Mouse (Mus musculus): ENCODE results near the gene Igsf23. TPM values are rescaled to one million over a fixed set of nuclear protein-coding genes. Genes with fewer than 3 reads are reported as not detected.
"Not testable (repeated sequence)": the region's sequence is repeated elsewhere in the genome, so short reads cannot be mapped to it uniquely, and the experiment has no call there.

Gene Igsf23
- 0.18 and 0.45 TPM in 2 replicates for polyA plus RNA-seq (2015; fragmentation: Nextera tagmentation; extraction: Ambion mirVana)

DNA sequence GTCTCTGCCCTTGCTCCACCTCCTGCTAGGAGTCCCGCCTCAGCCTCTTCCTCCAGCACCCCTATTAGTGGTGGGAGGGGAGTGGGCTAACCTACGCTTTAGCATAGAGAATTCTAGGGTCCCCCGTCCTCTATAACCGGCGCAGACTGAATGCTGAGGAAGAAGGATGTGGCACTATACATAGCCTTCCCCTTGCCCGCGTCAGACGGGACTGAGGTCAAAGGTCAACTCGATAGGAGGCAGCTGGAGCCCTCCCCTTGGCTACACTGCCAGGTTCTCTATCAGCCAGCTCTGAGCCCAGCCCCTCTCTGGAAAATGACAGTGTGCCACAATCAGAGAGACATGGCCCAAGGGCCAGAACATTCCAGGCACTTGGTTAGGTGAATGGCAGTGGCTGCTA, at the start of gene Igsf23:
TSS of gene Igsf23 (minus strand) at position 168 of the 400 bp plus-strand sequence.
- Histone ChIP-seq H3K27me3 (no peaks in the 10 kb centered on the region), H3K9me3 (replicated peaks) (no peaks in the 10 kb centered on the region), H3K4me2 (no peak within 1 kb of the TSS), H3K36me3 (no peaks in the 10 kb centered on the region), H3K4me3 (replicated peaks) (no peak within 1 kb of the TSS), H3K9ac (no peak within 1 kb of the TSS), H3K27ac (no peak within 1 kb of the TSS), H3K4me1 (0 out of 2 replicates have a peak, but pooled peaks cover 12% of the 10 kb centered on the region)
- WGBS = 55% methylated on average over 9 of the region's 9 CpGs
- peak; percentile 24; the same call in 1 of the 2 replicates for ATAC-seq (replicated peaks; ENCODE audit: low FRiP score)

DNA sequence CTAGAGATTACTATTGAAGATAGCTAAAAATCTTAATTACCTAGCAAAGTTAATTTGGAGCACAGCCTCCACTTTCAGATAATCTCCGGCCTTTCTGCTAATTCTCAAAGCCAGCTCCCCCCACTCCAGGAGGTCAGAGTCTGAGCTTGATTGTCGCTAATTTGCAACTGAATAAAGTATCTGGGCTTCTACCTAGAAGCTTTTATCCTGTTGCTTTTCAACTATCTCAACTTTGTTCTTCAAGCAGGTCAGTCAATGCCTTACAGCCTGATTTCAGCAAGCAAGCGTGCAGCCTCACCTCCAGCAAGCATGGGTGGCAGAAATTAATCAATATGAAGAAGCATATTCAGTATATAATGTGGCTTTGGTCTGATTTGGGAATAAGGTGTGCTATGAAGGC, 46.2 kb upstream of the Igsf23 start:
- WGBS = 69% methylated on average over 3 of the region's 3 CpGs
- not testable (repeated sequence) for H3K9me3 ChIP-seq (replicated peaks); H3K4me2 ChIP-seq; H3K36me3 ChIP-seq; H3K27me3 ChIP-seq; ATAC-seq (replicated peaks; ENCODE audit: low FRiP score); H3K27ac ChIP-seq; H3K9ac ChIP-seq; H3K4me1 ChIP-seq; H3K4me3 ChIP-seq (replicated peaks)

DNA sequence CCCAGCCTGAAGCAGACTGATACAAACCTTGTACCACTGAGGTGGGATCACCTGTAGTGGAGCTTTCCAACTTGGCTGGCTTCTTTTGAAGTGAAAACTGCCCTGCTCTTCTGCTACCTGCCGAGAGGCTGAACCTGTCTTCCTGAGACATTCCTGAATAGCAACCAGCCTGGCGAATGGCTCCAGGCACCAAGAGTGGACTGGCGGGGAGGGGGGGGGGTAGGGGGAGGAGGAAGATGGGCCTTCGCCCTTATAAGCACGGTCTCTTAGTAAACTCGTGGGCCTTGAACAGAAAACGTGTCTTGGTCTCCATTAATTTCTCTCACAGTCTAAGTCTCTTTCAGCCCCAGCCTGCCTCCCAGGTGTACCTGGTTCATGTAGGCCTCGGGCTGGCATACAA, 40.6 kb upstream of the Igsf23 start, which contains the start of gene Nlrp9b:
TSS of gene Nlrp9b (plus strand) at position 301 of the 400 bp plus-strand sequence.
- H3K4me3 ChIP-seq (replicated peaks); H3K9me3 ChIP-seq (replicated peaks); ATAC-seq (replicated peaks; ENCODE audit: low FRiP score); H3K4me1 ChIP-seq; H3K27ac ChIP-seq; H3K9ac ChIP-seq; H3K4me2 ChIP-seq; H3K27me3 ChIP-seq; H3K36me3 ChIP-seq: not testable (repeated sequence)
- WGBS = 68% methylated on average over 8 of the region's 8 CpGs

DNA sequence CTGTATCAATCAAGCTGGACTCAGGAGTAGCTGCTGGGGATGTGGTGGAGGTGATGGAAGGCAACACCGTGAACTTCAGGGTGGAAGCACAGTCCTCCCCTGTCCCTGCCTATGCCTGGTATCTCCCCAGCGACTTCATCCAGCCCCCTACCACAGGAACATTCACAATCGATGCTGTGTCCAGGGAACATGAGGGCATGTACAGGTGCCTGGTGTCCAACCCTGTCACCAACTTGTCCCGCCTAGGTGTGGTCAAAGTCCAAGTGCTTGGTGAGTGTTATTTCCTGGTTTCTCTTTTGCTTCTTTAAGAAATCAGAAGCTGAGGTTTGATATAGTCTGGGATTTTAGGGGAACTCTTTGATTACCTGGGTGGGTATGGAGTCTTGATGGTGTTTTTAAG, 21.0 kb upstream of the Igsf23 start:
- ATAC-seq (replicated peaks; ENCODE audit: low FRiP score) = no peak
- Histone ChIP-seq H3K9me3 (replicated peaks) (0 out of 2 replicates have a peak, but pooled peaks cover 5% of the 10 kb centered on the region), H3K36me3 (no peaks in the 10 kb centered on the region), H3K4me1 (no peaks in the 10 kb centered on the region), H3K27ac (no peak overlapping the region), H3K4me2 (no peak overlapping the region), H3K27me3 (no peaks in the 10 kb centered on the region), H3K9ac (no peak overlapping the region), H3K4me3 (replicated peaks) (no peak overlapping the region)
- 91% methylated on average over 4 of the region's 4 CpGs for WGBS

DNA sequence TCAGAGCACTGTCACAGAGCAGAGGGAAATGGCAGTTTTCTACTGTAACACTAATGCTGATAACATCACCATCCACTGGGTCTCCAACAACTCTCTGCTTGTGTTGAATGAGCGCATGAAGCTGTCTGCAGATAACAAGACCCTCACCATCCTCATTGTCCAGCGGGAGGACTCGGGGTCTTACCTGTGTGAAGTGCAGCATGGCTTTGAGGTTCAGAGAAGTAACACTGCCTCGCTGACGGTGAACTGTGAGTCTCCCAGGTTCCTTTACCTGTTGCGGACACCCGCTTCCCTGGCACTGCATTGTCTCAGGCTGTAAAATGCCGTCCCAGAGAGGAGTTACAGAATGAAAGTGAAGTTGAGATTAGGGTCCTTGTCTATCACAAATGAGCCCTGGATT, 19.6 kb upstream of the Igsf23 start:
- ATAC-seq (replicated peaks; ENCODE audit: low FRiP score) = no peak
- WGBS = 97% methylated on average over 8 of the region's 8 CpGs
- 0 out of 2 replicates have a peak, but pooled peaks cover 5% of the 10 kb centered on the region for H3K9me3 ChIP-seq (replicated peaks)

DNA sequence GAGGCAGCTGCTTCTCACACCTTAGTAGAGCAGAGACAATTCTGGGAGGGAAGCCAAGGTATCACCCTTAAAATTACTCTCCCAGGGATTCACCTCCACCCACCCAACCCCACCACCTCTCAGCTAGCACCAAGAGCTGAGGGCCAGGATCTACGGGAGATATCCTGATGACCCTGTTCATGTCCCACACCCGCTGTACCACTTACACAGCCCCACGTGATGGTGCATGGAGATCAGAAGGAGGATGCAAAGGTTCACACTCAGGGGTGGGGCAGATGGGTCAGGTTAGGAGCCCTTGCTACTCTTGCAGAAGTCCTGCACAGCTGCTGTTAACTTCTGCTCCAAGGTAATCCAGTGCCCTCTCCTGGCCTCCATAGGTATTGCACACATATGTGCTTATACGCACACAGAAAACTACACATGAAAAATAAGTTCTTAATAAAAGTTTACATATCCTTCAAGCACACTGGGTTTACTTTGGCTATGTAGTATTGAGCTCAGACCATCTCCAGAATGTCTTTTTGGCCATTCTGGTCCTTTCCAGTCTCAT, 19.1 kb upstream of the Igsf23 start:
- Histone ChIP-seq H3K9me3 (replicated peaks) (0 out of 2 replicates have a peak, but pooled peaks cover 5% of the 10 kb centered on the region), H3K4me2 (no peak overlapping the region), H3K4me3 (replicated peaks) (no peak overlapping the region), H3K27ac (no peak overlapping the region), H3K4me1 (no peaks in the 10 kb centered on the region), H3K27me3 (no peaks in the 10 kb centered on the region), H3K36me3 (no peaks in the 10 kb centered on the region), H3K9ac (no peak overlapping the region)
- 96% methylated on average over 4 of the region's 4 CpGs for whole genome bisulfite sequencing
- no peak for ATAC-seq (replicated peaks; ENCODE audit: low FRiP score)

More for the DNA sequence above, 19.6 kb upstream of the Igsf23 start:
- no peaks in the 10 kb centered on the region for H3K27me3 ChIP-seq
- H3K36me3 ChIP-seq = no peaks in the 10 kb centered on the region
- no peak overlapping the region for H3K9ac ChIP-seq
- no peak overlapping the region for H3K4me3 ChIP-seq (replicated peaks)
- H3K4me1 ChIP-seq = no peaks in the 10 kb centered on the region
- no peak overlapping the region for H3K27ac ChIP-seq
- H3K4me2 ChIP-seq = no peak overlapping the region

DNA sequence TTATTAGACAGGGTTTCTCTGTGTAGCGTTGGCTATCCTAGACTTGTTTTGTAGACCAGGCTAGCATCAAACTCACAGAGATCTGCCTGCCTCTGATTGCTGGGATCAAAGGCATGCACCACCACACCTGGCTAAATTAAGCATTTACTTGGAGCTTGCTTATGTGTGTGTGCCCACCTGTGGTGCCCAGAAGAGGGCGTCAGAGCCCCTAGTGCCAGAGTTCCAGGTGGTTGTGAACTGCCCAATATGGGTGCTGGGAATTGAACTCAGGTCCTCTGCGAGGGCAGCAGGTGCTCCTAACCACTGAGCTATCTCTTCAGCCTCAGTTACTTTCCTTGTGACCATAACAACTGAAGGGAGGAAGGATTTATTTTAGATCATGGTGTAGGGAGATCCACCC, 18.6 kb upstream of the Igsf23 start:
- no peaks in the 10 kb centered on the region for H3K36me3 ChIP-seq
- H3K9me3 ChIP-seq (replicated peaks) = 0 out of 2 replicates have a peak, but pooled peaks cover 5% of the 10 kb centered on the region
- H3K4me2 ChIP-seq = no peak overlapping the region
- WGBS = 70% methylated on average over 3 of the region's 3 CpGs
- H3K9ac ChIP-seq = no peak overlapping the region
- no peak overlapping the region for H3K27ac ChIP-seq
- H3K27me3 ChIP-seq = no peaks in the 10 kb centered on the region
- H3K4me1 ChIP-seq = no peaks in the 10 kb centered on the region
- ATAC-seq (replicated peaks; ENCODE audit: low FRiP score) = no peak
- no peak overlapping the region for H3K4me3 ChIP-seq (replicated peaks)

DNA sequence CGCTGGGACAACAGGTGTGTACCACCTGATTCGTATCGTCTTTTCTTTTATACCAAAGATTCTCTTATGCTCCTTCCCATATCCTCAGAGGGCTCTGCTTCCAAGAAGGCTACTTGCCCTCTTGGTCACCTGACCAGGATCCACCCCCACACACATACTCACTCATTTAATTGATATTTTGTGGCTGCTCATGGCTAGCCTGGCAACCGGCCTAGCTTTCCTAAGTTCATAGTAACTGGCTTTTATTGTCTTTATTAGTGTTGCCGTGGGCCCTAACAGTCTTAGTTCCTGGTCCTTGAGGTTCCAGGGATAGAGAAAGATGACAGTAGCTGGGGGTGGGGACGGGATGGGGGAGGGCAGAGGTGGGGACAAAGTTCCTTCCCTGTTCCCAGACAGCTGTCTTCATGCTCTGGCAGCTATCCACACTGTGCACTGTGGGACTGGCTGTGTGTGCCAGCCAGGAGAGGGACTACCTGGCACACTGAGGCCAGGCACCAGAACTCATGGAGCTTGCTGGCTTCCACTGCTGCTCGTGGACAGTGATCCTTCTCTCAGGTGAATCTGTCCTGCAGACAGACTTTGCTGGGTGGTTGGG, 14.5 kb upstream of the Igsf23 start, which contains the start of gene Ceacam20:
TSS of gene Ceacam20 (plus strand) at position 428 of the 595 bp plus-strand sequence.
- ATAC-seq (replicated peaks; ENCODE audit: low FRiP score) = no peak
- no peaks in the 10 kb centered on the region for H3K36me3 ChIP-seq
- 72% methylated on average over 7 of the region's 7 CpGs for whole genome bisulfite sequencing
- no peak within 1 kb of the TSS for H3K27ac ChIP-seq
- H3K9me3 ChIP-seq (replicated peaks) = 0 out of 2 replicates have a peak, but pooled peaks cover 5% of the 10 kb centered on the region
- no peak within 1 kb of the TSS for H3K4me3 ChIP-seq (replicated peaks)
- H3K4me2 ChIP-seq = no peak within 1 kb of the TSS
- H3K27me3 ChIP-seq = no peaks in the 10 kb centered on the region
- H3K4me1 ChIP-seq = no peaks in the 10 kb centered on the region
- H3K9ac ChIP-seq = no peak within 1 kb of the TSS

DNA sequence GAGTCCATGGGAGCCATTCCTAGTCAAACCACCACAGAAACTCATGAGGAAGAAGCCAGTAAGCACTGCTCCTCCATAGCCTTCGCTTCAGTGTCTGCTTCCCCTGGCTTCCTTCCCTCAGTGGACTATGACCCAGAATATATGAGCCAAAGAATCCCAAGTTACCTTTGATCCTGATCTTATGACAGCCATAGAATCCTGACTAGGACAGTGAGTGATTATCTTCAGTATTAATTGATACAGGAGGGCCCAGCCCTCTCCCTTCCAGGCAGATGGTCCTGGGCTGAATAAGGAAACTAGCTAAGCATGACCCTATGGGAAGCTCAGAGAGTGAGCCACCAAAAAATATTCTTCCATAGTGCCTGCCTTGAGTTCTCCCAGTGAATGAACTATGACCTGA, 11.9 kb upstream of the Igsf23 start:
- no peaks in the 10 kb centered on the region for H3K9me3 ChIP-seq (replicated peaks)
- no peak overlapping the region for H3K9ac ChIP-seq
- H3K27me3 ChIP-seq = no peaks in the 10 kb centered on the region
- WGBS = 68% methylated on average over 1 of the region's 1 CpGs
- H3K4me2 ChIP-seq = no peak overlapping the region
- H3K4me1 ChIP-seq = no peaks in the 10 kb centered on the region
- H3K27ac ChIP-seq = no peak overlapping the region
- no peak for ATAC-seq (replicated peaks; ENCODE audit: low FRiP score)
- H3K36me3 ChIP-seq = no peaks in the 10 kb centered on the region
- no peak overlapping the region for H3K4me3 ChIP-seq (replicated peaks)

DNA sequence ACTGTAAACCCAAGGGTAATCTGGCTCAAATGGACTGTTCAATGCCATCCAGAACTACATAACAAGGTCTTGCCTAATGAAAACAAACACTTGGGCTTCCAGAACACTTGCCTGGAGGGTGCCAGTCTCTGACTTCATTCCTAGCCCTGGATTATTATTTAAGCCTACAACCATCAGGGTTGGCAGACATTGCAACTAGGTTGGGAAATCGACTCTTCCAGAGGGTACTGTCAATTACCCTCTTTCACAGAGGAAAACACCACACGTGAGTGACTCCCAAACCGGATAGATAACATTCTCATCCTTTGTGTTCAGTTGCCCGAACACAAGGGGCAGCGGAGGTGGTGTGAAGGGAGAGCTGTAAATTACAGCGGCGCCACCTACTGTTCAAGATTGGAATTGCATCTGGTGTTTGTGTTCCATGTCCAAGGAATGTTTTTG, 5.8 kb upstream of the Igsf23 start:
- Histone ChIP-seq H3K27ac (no peak overlapping the region), H3K9ac (no peak overlapping the region), H3K36me3 (no peaks in the 10 kb centered on the region), H3K4me3 (replicated peaks) (no peak overlapping the region), H3K4me2 (no peak overlapping the region), H3K4me1 (peaks cover 9% of the 10 kb centered on the region; the same call in 1 of the 2 replicates), H3K27me3 (no peaks in the 10 kb centered on the region), H3K9me3 (replicated peaks) (no peaks in the 10 kb centered on the region)
- 4% methylated on average over 7 of the region's 7 CpGs for WGBS
- ATAC-seq (replicated peaks; ENCODE audit: low FRiP score) = 0 out of 2 replicates have a peak, but pooled peaks have one; percentile 58

DNA sequence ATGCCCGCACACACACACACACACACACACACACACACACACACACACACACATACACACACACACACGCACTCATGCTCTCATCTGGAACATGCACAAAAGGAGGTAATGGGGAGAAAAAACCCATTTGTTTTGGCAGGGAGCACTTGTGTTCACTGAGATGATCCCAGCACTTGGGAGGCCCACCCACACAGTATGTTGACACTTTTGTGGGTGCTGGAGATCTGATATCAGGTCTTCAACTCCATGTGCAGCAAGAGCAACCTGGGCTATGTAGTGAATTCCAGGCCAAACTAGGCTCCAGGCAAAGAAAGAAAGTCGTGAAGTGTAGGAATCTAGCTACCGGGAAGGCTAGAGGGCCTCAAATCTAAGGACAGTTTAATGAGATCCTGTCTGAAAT, 5.3 kb upstream of the Igsf23 start:
- Histone ChIP-seq H3K27me3 (no peaks in the 10 kb centered on the region), H3K4me1 (peaks cover 9% of the 10 kb centered on the region; the same call in 1 of the 2 replicates)
- no peak for ATAC-seq (replicated peaks; ENCODE audit: low FRiP score)

DNA sequence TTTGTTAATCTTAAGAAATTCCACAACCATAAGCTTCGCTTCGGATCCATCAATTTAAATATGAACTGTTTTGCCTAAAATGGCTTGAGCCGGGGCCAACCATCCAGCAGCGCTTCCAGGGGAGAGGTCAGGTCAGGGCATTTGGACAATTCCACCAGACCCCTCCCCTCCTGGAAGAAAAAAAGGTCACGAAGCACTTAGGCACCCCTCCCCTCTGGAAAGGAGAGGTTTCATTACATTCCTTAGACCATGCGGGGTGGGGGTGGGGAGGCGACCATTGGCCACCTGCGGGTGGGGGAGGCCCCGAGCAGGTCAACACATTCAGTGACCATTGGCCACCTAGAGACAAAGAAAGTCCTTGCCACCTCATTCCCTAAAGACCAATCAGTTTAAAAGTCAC, 2.5 kb upstream of the Igsf23 start:
- no peak overlapping the region for H3K4me2 ChIP-seq
- ATAC-seq (replicated peaks; ENCODE audit: low FRiP score) = no peak
- no peaks in the 10 kb centered on the region for H3K9me3 ChIP-seq (replicated peaks)
- H3K4me3 ChIP-seq (replicated peaks) = no peak overlapping the region
- H3K9ac ChIP-seq = no peak overlapping the region
- WGBS = 48% methylated on average over 9 of the region's 9 CpGs
- no peak overlapping the region for H3K27ac ChIP-seq
- no peaks in the 10 kb centered on the region for H3K36me3 ChIP-seq
- no peaks in the 10 kb centered on the region for H3K27me3 ChIP-seq
- H3K4me1 ChIP-seq = peaks cover 12% of the 10 kb centered on the region; the same call in 1 of the 2 replicates

More for the DNA sequence above, 5.3 kb upstream of the Igsf23 start:
- no peak overlapping the region for H3K27ac ChIP-seq
- H3K36me3 ChIP-seq = no peaks in the 10 kb centered on the region
- H3K4me3 ChIP-seq (replicated peaks) = no peak overlapping the region
- 54% methylated on average over 4 of the region's 4 CpGs for WGBS
- H3K4me2 ChIP-seq = no peak overlapping the region
- H3K9me3 ChIP-seq (replicated peaks) = no peaks in the 10 kb centered on the region
- H3K9ac ChIP-seq = no peak overlapping the region
